Mouse (Mus musculus) urinary bladder, postnatal 36 days (tissue): ENCODE results near the gene Llgl2.
"Not testable (repeated sequence)": the region's sequence is repeated elsewhere in the genome, so short reads cannot be mapped to it uniquely, and the experiment has no call there.

Experiments used
- DNase-seq, 2 experiments: peaks; one replicate each; pipeline ENCODE4 v3.0.0; 2022; ENCODE audit warnings: low spot score in 2 of 2, mixed read lengths in 1 of 2

The Llgl2 gene

GRCm38 (mm10) chr11:115833021-115833513 lies 9.2 kb downstream of the Llgl2 start:
- DNase-seq: peak in 1 of 2 experiments; percentile 52

GRCm38 (mm10) chr11:115834033-115834432 lies 10.2 kb downstream of the Llgl2 start:
- DNase-seq: no peak

GRCm38 (mm10) chr11:115836656-115837395 lies 13.0 kb downstream of the Llgl2 start:
- no peak for DNase-seq

- DNase-seq: no peak
Measured at GRCm38 (mm10) chr11:115837606-115838345, 13.9 kb downstream of the Llgl2 start.

GRCm38 (mm10) chr11:115838895-115839311 lies 15.1 kb downstream of the Llgl2 start:
- peak; percentile 64 for DNase-seq

GRCm38 (mm10) chr11:115839732-115840131 lies 15.9 kb downstream of the Llgl2 start:
- DNase-seq: no peak

GRCm38 (mm10) chr11:115841044-115841443 lies 17.2 kb downstream of the Llgl2 start:
- DNase-seq: no peak

GRCm38 (mm10) chr11:115841961-115842550 lies 18.2 kb downstream of the Llgl2 start:
- DNase-seq: no peak

GRCm38 (mm10) chr11:115843141-115843890 lies 19.5 kb downstream of the Llgl2 start:
- no peak for DNase-seq

GRCm38 (mm10) chr11:115843891-115844239 lies 20.0 kb downstream of the Llgl2 start:
- peak in 1 of 2 experiments; percentile 54 for DNase-seq

GRCm38 (mm10) chr11:115844240-115844639 lies 20.4 kb downstream of the Llgl2 start:
- DNase-seq: no peak

- DNase-seq: no peak
Measured at GRCm38 (mm10) chr11:115845819-115846218, 22.0 kb downstream of the Llgl2 start.

GRCm38 (mm10) chr11:115854674-115855073 lies 30.8 kb downstream of the Llgl2 start:
- no peak for DNase-seq

- not testable (repeated sequence) for DNase-seq
Measured at GRCm38 (mm10) chr11:115857146-115857545, 33.3 kb downstream of the Llgl2 start.

GRCm38 (mm10) chr11:115857936-115858335 lies 34.1 kb downstream of the Llgl2 start:
- no peak for DNase-seq

- DNase-seq: no peak
Measured at GRCm38 (mm10) chr11:115858354-115858753, 34.5 kb downstream of the Llgl2 start, which contains the start of gene Myo15b. Gene Myo15b, plus strand, starts transcription at chr11:115858406.

GRCm38 (mm10) chr11:115859143-115859945 lies 35.5 kb downstream of the Llgl2 start:
- peak; percentile 73 to 86 for DNase-seq

GRCm38 (mm10) chr11:115863895-115864294 lies 40.0 kb downstream of the Llgl2 start:
- no peak for DNase-seq

- DNase-seq: no peak
Measured at GRCm38 (mm10) chr11:115869393-115869792, 45.5 kb downstream of the Llgl2 start.

- no peak for DNase-seq
Measured at GRCm38 (mm10) chr11:115872437-115872836, 48.6 kb downstream of the Llgl2 start.

- DNase-seq: no peak
Measured at GRCm38 (mm10) chr11:115875935-115876334, 52.1 kb downstream of the Llgl2 start.
